Mouse (Mus musculus): ENCODE measurements around the gene Myrip. TPM values are rescaled to one million over a fixed set of nuclear protein-coding genes. Genes with fewer than 3 reads are reported as not detected.
A peak's percentile ranks its signal among the peaks of the same experiment; 100 is the strongest.
"Not testable (repeated sequence)": the region's sequence is repeated elsewhere in the genome, so short reads cannot be mapped to it uniquely, and the experiment has no call there.

Myrip gene
- polyA plus RNA-seq, 1 experiment from 2014 or later, result 0.27 TPM

DNA sequence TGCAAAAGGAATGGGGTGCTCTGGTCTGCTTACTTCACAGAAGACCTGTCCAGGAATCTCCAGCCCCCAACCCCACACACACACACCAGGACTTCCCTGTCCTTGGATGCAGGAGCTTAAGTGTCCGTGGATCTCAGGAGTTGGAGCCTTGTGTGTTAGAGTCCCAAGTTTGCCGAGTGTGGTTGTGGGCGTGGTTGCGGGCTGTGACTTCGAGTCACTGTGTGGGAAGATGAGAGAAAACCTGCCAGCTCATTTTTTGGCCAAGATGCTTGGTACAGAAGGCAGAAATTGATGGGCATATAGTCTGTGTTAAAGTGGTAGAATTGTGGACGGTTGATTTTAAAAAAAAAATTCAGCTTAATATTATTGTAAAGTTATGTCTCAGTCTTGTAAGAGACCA is 60.3 kb downstream of the Myrip start:
- Histone ChIP-seq H3K36me3 (replicated peaks) (no peaks in the 10 kb centered on the region), H3K27ac (replicated peaks) (no peak overlapping the region), H3K9me3 (no peaks in the 10 kb centered on the region), H3K4me1 (0 out of 2 replicates have a peak, but pooled peaks cover 4% of the 10 kb centered on the region), H3K27me3 (replicated peaks; ENCODE audit: low read depth, poor library complexity, severe bottlenecking) (no peaks in the 10 kb centered on the region), H3K4me3 (no peak overlapping the region)
- DNase-seq (ENCODE audit: low spot score), result no peak
- 90% methylated on average over 6 of the region's 6 CpGs for WGBS

DNA sequence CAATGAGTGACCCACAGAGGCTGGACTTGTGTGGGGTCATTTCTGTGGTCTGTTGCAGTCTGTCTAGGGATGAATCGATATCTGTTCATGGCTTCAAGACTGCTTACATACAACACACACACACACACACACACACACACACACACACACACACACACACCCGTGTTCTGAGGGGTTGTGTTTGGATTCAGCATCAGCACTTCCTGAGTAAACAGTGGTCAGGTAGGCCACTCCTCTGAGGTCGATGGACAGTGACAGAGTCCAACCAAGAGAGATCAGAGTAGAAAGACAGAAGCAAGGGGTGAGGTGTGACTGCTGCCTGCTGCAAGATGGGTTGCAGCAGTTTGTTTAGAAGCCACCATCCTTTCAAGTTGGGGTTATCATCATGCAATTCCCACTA is 61.4 kb downstream of the Myrip start:
- Histone ChIP-seq H3K9me3 (no peaks in the 10 kb centered on the region), H3K27me3 (replicated peaks; ENCODE audit: low read depth, poor library complexity, severe bottlenecking) (no peaks in the 10 kb centered on the region), H3K4me3 (no peak overlapping the region), H3K36me3 (replicated peaks) (no peaks in the 10 kb centered on the region), H3K4me1 (0 out of 2 replicates have a peak, but pooled peaks cover 4% of the 10 kb centered on the region), H3K27ac (replicated peaks) (no peak overlapping the region)
- DNase-seq (ENCODE audit: low spot score), result no peak
- WGBS, result 77% methylated on average over 3 of the region's 3 CpGs

DNA sequence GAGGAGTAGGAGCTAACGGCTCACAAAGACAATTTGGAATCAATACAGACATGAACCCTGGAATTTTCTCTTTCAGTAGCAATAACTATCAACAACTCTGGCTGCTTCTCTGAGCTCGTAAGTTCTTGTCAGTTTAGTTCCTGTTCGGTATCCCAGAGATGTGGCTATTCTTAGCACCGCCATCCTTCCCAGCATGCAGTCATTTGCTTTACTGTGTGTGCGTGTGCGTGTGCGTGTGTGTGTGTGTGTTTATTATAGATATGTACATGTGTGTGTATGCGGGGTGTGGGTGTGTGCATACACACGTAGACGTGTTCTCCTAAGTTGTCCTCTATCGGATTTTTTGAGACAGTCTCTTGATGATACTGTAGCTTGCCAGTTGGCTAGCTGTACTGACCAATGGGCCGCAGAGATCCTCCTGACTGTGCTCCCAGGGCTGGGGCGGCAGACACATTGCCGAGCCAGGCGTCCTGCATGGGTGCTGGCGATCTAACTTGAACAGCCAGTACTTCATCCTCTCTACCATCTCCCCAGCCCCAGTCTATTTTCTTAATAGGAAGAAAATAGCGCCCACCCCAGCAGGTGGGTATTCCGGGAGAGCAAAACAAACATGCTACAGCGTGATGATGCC is 63.5 kb downstream of the Myrip start:
- H3K4me1 ChIP-seq, result 0 out of 2 replicates have a peak, but pooled peaks cover 4% of the 10 kb centered on the region
- WGBS, result 83% methylated on average over 19 of the region's 19 CpGs
- no peak overlapping the region for H3K27ac ChIP-seq (replicated peaks)
- no peaks in the 10 kb centered on the region for H3K27me3 ChIP-seq (replicated peaks; ENCODE audit: low read depth, poor library complexity, severe bottlenecking)
- no peak for DNase-seq (ENCODE audit: low spot score)
- no peaks in the 10 kb centered on the region for H3K9me3 ChIP-seq
- H3K4me3 ChIP-seq, result no peak overlapping the region
- H3K36me3 ChIP-seq (replicated peaks), result no peaks in the 10 kb centered on the region

DNA sequence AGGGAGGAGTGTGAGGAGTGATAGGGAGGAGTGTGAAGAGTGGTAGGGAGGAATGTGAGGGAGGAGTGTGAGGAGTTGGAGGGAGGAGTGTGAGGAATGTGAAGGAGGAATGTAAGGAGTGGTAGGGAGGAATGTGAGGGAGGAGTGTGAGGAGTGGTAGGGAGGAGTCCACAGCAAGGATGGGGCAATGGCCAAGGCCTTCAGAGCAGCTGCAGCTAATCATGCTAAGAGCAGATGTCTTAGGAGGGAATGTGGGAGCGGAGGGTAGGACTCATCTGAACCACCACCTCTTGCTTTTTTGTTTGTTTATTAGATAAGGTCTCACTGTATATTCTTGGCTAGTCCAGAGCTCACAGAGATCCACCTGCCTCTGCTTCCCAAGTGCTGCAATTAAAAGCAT is 66.2 kb downstream of the Myrip start:
- Histone ChIP-seq H3K27me3 (replicated peaks; ENCODE audit: low read depth, poor library complexity, severe bottlenecking) (no peaks in the 10 kb centered on the region), H3K9me3 (no peaks in the 10 kb centered on the region), H3K27ac (replicated peaks) (no peak overlapping the region), H3K4me3 (no peak overlapping the region), H3K36me3 (replicated peaks) (no peaks in the 10 kb centered on the region), H3K4me1 (no peaks in the 10 kb centered on the region)
- WGBS, result 89% methylated on average over 1 of the region's 1 CpGs
- DNase-seq (ENCODE audit: low spot score), result no peak

DNA sequence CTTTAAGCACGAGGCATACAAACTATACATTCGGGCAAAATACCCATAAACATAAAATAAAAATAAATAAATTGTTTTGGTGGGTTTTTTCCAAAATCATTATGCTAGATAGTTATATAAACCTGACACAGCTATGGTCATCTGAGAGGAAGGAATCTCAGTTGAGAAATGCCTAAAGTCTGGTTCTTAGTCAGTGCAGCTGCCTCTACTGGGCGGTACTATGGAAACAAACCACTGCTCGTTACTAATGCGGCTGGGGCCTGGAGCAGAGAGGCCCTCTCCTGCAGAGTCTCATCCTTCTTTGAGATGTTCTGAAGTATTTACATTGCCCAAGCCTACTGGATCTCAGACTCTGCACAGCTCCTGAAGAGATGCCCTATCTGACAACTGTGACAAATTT is 70.3 kb downstream of the Myrip start:
- 80% methylated on average over 5 of the region's 5 CpGs for WGBS
- Histone ChIP-seq H3K4me3 (no peak overlapping the region), H3K27me3 (replicated peaks; ENCODE audit: low read depth, poor library complexity, severe bottlenecking) (no peaks in the 10 kb centered on the region), H3K9me3 (no peaks in the 10 kb centered on the region), H3K27ac (replicated peaks) (no peak overlapping the region), H3K4me1 (no peaks in the 10 kb centered on the region), H3K36me3 (replicated peaks) (no peaks in the 10 kb centered on the region)
- no peak for DNase-seq (ENCODE audit: low spot score)

DNA sequence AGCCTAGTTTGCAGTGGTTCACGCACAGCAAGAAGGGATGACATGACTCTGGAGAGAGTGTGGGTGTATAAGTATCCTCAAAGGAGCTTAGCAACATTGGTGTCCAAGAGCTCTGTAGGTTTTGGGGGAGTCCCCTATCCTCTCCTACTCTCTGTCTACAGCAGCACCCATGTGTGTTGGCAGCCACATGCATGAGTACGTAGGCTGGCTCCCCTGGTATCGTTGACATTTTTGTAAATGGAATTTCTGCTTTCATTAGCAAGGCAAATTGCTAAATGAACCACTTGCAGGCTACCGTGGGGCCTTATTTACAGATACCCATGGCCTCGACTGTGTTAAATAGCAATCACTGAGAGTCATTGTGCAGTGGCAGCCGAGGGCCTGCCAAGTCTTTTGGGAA is 71.0 kb downstream of the Myrip start:
- no peaks in the 10 kb centered on the region for H3K9me3 ChIP-seq
- DNase-seq (ENCODE audit: low spot score), result no peak
- no peak overlapping the region for H3K27ac ChIP-seq (replicated peaks)
- H3K4me1 ChIP-seq, result no peaks in the 10 kb centered on the region
- H3K36me3 ChIP-seq (replicated peaks), result no peaks in the 10 kb centered on the region
- WGBS, result 91% methylated on average over 6 of the region's 6 CpGs
- no peak overlapping the region for H3K4me3 ChIP-seq
- H3K27me3 ChIP-seq (replicated peaks; ENCODE audit: low read depth, poor library complexity, severe bottlenecking), result no peaks in the 10 kb centered on the region

DNA sequence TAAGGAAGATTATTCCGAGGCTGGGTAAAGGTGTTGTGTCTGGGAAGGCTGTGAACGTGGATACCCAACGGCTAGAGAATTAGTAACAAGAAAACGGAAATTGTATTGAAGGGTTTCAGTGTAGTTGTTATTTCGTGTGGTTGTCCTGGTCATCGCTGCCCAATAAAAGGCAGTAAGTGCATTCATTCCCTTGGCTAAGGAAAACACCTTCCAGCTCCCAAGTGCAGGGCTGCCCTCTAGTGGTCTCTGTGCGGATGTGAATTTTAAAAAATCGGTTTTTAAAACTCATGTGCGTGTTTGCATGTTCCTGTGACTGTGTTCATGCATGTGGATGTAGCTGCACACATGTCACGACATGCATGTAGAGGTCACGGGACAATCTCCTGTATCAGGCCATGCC is 76.4 kb downstream of the Myrip start:
- DNase-seq (ENCODE audit: low spot score), result peak; percentile 53
- no peak overlapping the region for H3K4me3 ChIP-seq
- 35% methylated on average over 11 of the region's 11 CpGs for WGBS

DNA sequence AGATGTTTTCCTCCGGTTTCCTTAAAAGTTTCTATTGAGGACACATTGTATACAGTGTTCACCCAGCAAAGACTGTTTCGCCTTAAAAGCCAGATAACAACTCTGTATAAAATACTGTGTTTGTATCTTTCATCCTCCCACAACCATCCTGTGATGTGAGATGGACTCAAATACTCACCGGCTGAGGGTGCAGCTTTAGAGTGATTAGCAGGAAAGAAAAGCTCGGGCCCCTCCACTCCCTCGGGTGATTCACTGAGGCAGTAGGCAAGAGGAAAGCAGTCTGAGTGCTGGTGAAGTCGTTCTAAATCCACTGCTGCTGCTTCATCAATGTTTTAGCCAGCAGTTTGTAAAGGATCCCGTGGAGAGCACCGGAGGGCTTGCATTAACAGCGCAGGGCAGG is 93.9 kb downstream of the Myrip start:
- WGBS, result 43% methylated on average over 9 of the region's 9 CpGs
- 0 out of 2 replicates have a peak, but pooled peaks cover 5% of the 10 kb centered on the region for H3K27me3 ChIP-seq (replicated peaks; ENCODE audit: low read depth, poor library complexity, severe bottlenecking)
- no peaks in the 10 kb centered on the region for H3K9me3 ChIP-seq
- no peak overlapping the region for H3K4me3 ChIP-seq
- no peaks in the 10 kb centered on the region for H3K4me1 ChIP-seq
- no peak for DNase-seq (ENCODE audit: low spot score)
- no peak overlapping the region for H3K27ac ChIP-seq (replicated peaks)
- no peaks in the 10 kb centered on the region for H3K36me3 ChIP-seq (replicated peaks)

More for the DNA sequence above, 76.4 kb downstream of the Myrip start:
- Histone ChIP-seq H3K27me3 (replicated peaks; ENCODE audit: low read depth, poor library complexity, severe bottlenecking) (no peaks in the 10 kb centered on the region), H3K4me1 (no peaks in the 10 kb centered on the region), H3K36me3 (replicated peaks) (no peaks in the 10 kb centered on the region), H3K9me3 (no peaks in the 10 kb centered on the region), H3K27ac (replicated peaks) (no peak overlapping the region)

DNA sequence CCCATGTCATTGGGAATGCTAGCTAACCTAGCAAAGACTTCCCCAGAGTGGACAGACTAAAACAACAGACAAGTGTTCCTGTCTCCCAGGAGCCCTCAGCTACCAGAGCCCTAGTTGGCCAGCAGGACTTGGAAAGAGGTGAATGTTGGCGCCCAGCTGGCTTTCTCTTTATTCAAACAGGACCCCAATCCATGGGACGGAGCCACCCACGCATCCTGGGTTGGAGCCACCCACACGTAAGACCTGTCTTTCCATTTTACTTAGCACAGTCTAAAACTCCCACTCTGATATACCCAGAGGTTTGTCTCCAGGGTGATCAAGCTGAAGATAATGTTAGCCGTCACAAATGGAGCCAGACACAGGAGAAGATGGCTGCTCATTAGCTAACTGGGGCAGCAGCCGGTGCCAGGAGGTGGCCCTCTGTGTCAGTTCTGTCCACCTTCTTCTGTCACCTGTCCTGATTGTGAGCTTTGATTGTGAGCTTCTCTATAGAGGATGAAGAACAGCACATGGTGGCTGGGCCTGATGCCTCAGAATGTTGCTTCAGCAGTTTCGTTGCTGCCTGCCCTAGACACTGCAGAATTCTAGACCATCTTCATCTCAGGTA is 95.4 kb downstream of the Myrip start:
- no peak overlapping the region for H3K27ac ChIP-seq (replicated peaks)
- no peaks in the 10 kb centered on the region for H3K4me1 ChIP-seq
- 91% methylated on average over 7 of the region's 7 CpGs for whole genome bisulfite sequencing
- DNase-seq (ENCODE audit: low spot score), result no peak
- H3K36me3 ChIP-seq (replicated peaks), result no peaks in the 10 kb centered on the region
- no peaks in the 10 kb centered on the region for H3K9me3 ChIP-seq
- H3K27me3 ChIP-seq (replicated peaks; ENCODE audit: low read depth, poor library complexity, severe bottlenecking), result 0 out of 2 replicates have a peak, but pooled peaks cover 5% of the 10 kb centered on the region
- H3K4me3 ChIP-seq, result no peak overlapping the region

DNA sequence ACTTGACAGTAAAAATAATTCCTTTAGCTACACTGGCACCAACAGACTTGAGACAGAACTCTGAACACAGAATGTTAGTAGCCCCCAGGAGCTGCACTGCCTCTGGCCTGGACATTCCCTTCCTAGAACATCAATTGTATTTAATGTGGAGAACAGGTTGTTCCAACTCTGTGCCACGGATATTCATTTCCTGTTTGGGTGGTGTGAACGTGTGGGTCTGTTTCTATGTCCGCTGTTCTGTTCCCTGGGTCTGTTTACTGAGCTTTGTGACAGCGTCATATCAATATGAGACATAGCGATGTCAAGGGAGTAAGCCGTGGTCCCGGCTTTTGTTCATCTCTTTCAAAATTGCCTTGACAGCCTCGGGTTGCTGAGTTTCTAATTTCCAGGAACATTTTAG is 97.0 kb downstream of the Myrip start:
- 0 out of 2 replicates have a peak, but pooled peaks cover 5% of the 10 kb centered on the region for H3K27me3 ChIP-seq (replicated peaks; ENCODE audit: low read depth, poor library complexity, severe bottlenecking)
- whole genome bisulfite sequencing, result 90% methylated on average over 8 of the region's 8 CpGs
- no peak for DNase-seq (ENCODE audit: low spot score)
- no peak overlapping the region for H3K4me3 ChIP-seq
- H3K4me1 ChIP-seq, result no peaks in the 10 kb centered on the region
- H3K36me3 ChIP-seq (replicated peaks), result no peaks in the 10 kb centered on the region
- H3K27ac ChIP-seq (replicated peaks), result no peak overlapping the region
- H3K9me3 ChIP-seq, result no peaks in the 10 kb centered on the region

DNA sequence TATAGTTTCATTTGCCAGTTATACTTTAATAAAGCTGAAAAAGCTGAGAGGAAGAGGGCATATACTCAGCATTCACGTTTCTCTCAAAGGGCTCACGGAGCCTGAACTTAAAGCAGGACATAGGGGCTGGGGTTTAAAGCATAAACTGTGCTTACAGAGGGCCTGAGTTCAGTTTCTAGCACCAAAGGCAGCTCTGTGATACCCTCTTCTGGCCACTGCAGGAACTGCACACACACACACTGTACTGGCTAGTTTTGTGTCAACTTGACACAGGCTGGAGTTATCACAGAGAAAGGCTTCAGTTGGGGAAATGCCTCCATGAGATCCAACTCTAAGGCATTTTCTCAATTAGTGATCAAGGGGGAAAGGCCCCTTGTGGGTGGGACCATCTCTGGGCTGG is 98.2 kb downstream of the Myrip start:
- H3K27me3 ChIP-seq (replicated peaks; ENCODE audit: low read depth, poor library complexity, severe bottlenecking); H3K4me3 ChIP-seq; H3K4me1 ChIP-seq; H3K27ac ChIP-seq (replicated peaks); H3K9me3 ChIP-seq; H3K36me3 ChIP-seq (replicated peaks); DNase-seq (ENCODE audit: low spot score): not testable (repeated sequence)
- WGBS, result 86% methylated on average over 2 of the region's 2 CpGs

DNA sequence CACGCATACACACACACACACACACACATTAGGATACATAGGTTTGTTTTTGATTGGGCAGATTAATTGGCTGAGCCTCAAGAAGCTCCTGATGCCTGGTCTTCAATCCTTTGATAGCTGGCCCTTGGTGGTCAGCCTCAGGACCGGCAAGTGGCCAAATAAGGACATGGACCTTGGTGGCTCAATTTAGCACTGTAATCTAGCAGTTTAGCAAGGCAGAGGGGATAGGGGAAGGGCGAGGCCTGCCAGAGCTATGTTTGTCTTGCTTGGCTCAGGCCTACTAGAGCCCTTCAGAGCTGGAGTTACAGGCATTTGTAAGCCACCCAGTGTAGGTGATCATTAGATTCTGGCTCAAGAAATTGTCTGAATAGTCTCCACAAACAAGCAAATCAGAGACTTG is 101.1 kb downstream of the Myrip start:
- DNase-seq (ENCODE audit: low spot score), result no peak
- Histone ChIP-seq H3K4me3 (no peak overlapping the region), H3K36me3 (replicated peaks) (no peaks in the 10 kb centered on the region), H3K4me1 (no peaks in the 10 kb centered on the region), H3K9me3 (no peaks in the 10 kb centered on the region), H3K27ac (replicated peaks) (no peak overlapping the region), H3K27me3 (replicated peaks; ENCODE audit: low read depth, poor library complexity, severe bottlenecking) (no peaks in the 10 kb centered on the region)
- WGBS, result 84% methylated on average over 3 of the region's 3 CpGs

DNA sequence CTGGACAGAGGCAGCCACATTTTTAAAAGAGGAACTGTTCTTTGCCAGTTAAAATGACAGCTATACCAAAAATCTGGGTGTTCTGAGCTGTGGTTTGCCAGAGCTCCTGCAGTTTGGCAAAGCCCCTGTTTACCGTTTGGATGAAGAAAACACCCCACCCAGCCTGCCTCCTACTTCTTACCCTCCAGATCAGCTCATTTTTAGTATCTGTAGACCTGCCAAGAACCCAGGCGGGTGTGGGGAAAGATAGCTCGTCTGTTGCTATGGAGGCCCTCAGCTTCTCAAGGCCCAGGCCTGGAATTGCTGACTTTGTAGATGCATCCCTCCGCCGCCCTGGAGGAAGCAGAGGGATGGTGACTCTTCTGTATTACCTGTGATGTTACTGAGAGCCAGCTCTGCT is 102.3 kb downstream of the Myrip start:
- Histone ChIP-seq H3K27ac (replicated peaks) (no peak overlapping the region), H3K36me3 (replicated peaks) (no peaks in the 10 kb centered on the region), H3K4me1 (no peaks in the 10 kb centered on the region), H3K9me3 (no peaks in the 10 kb centered on the region), H3K27me3 (replicated peaks; ENCODE audit: low read depth, poor library complexity, severe bottlenecking) (no peaks in the 10 kb centered on the region), H3K4me3 (no peak overlapping the region)
- DNase-seq (ENCODE audit: low spot score), result no peak
- WGBS, result 76% methylated on average over 5 of the region's 5 CpGs

All from embryonic facial prominence, embryonic 10.5 days (tissue).